In genomic region chrX:12014726-12015464, GRCm38 (mm10) we compare ENCODE assay signal across 10 mouse cellular contexts.
A peak's percentile ranks its signal among the peaks of the same experiment; 100 is the strongest.
DNase-seq lines count a peak whose midpoint lies in the region; ATAC-seq lines count a peak whose summit lies in the region.
"Had no signal": no experiment of that assay in that cellular context is flagged by ENCODE, and none has a peak within 500 bp of the region (broad histone marks: within the 10 kb centered on the region; RNA-seq: fewer than 3 reads in every experiment).

No protein-coding gene starts in this region.

- intact Hi-C loops in left cerebral cortex, postnatal 36 days (cut with DNase I), result no loop called here
- intact Hi-C loops in heart, postnatal 10 days (cut with DNase I), result no loop called here

- DNase-seq in CD4-positive, CD25-positive, alpha-beta regulatory T cell, adult 2 months (ENCODE audit: low read depth, low spot score), result peak; percentile 82
- peak; percentile 6 for DNase-seq in NIH3T3 (ENCODE audit: low read depth)
- DNase-seq in left cerebral cortex, postnatal 36 days (ENCODE audit: low spot score in 2 of 2), result no peak
- DNase-seq in c-Kit-positive CD71-positive TER-119-positive erythroid progenitor cells, embryonic 14.5 days (ENCODE audit: low spot score), result no peak
- no peak for DNase-seq in heart, postnatal 10 days
- DNase-seq: gastrocnemius, postnatal 25 days; kidney, adult 11 months; retina, postnatal 1 day had no signal

- peak; percentile 99 for ATAC-seq in inflammation-experienced regulatory T-cells, adult 6 months
- peak; percentile 90 for ATAC-seq in neutrophil, adult 5-6 weeks (ENCODE audit: extremely low read depth, insufficient number of reproducible peaks, low FRiP score, poor library complexity, severe bottlenecking)

Comparison
In these comparisons a context has a peak if more than half of its experiments do, and no peak if none do; other contexts are left out.
1. DNase-seq: peak in CD4-positive, CD25-positive, alpha-beta regulatory T cell, adult 2 months (single experiment) and NIH3T3 (single experiment); none in left cerebral cortex, postnatal 36 days (0 of 2), c-Kit-positive CD71-positive TER-119-positive erythroid progenitor cells, embryonic 14.5 days (single experiment) and heart, postnatal 10 days (0 of 2).